Mouse (Mus musculus) 3134 (cell line): Measurements from ENCODE around the gene Actrt3.

ENCODE experiments used
- DNase-seq: peaks from one replicate; pipeline ENCODE4 v3.0.0-alpha.2; 2011; ENCODE audit warnings: low spot score; ENCODE audit not compliant: insufficient read length; ENCODE audit errors: extremely low read depth

The Actrt3 gene

GRCm38 (mm10) chr3:30599711-30600545 lies at the start of gene Actrt3:
TSS of gene Actrt3 (minus strand) at chr3:30599939.
- DNase-seq: peak; percentile 39

DNA sequence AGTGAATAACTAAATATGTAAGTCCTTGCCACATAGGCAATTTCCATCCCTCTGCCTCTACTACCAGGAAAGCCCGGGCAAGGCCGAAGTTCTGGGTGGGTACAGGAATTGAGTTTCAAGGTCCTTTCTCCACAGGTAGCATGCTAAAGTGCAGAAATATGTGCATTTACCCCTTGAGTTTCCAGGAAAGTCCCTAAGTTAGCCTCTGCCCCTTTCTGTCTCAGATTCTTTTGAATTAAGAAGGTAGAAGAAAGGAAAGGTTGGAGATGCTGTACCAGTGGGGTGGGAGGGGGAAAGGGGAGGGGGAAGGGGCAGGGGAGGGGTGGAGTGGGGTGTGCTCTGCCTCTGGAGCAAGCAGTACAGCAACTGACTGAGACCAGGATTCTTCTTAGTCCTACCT lies 48.7 kb upstream of the Actrt3 start:
- no peak for DNase-seq

- no peak for DNase-seq
These were observed 47.8 kb upstream of the Actrt3 start, which contains the start of gene Lrrc34 for GRCm38 (mm10) chr3:30647440-30648090. TSS of gene Lrrc34 (minus strand) at chr3:30647869.

DNA sequence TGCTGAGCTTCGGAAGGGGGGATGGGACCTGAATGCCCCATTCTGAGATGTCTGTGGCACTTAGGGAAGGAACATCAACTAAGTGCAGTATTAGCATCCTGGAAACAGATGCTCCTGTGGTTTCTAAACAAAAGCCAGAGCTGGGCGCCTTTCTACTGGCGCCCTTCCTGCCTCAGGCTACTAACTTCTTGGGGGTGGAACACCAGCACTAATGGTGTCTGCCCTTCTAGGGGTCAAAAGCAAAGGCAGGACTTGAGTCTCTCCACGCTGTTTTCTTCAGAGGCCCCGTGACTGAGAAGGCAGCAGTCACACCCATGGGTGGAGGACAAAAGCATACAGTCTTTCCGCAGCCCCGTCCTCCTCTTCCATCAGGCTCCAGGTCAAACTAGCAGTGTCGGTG lies 47.0 kb upstream of the Actrt3 start:
- no peak for DNase-seq

- DNase-seq: no peak
These were observed 44.5 kb upstream of the Actrt3 start, which contains the start of gene Lrriq4 for GRCm38 (mm10) chr3:30644207-30644606. TSS of gene Lrriq4 (plus strand) at chr3:30644507.

DNA sequence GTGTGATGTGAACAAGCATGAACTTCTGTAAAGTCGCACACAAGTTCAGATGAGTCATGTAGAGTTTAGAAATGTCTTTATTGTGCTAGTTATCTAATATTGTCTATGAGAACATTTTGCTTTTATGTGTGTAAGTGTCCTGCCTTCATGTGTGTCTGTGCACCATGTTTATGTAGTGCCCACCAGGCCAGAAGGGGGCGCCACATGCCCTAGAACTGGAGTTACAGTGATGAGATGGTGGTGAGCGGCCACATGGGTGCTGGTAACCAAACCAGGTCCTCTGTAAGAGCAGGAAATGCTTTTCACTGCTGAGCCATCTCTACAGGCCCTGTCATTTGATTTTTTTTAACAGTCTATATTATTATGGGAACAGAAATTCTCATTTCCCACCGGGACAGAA lies 35.9 kb upstream of the Actrt3 start:
- no peak for DNase-seq

GRCm38 (mm10) chr3:30633681-30634080 lies 33.9 kb upstream of the Actrt3 start:
- DNase-seq: no peak

- DNase-seq: no peak
These were observed 20.4 kb upstream of the Actrt3 start for GRCm38 (mm10) chr3:30620132-30620531.

- no peak for DNase-seq
These were observed 11.2 kb upstream of the Actrt3 start for GRCm38 (mm10) chr3:30610930-30611329.

DNA sequence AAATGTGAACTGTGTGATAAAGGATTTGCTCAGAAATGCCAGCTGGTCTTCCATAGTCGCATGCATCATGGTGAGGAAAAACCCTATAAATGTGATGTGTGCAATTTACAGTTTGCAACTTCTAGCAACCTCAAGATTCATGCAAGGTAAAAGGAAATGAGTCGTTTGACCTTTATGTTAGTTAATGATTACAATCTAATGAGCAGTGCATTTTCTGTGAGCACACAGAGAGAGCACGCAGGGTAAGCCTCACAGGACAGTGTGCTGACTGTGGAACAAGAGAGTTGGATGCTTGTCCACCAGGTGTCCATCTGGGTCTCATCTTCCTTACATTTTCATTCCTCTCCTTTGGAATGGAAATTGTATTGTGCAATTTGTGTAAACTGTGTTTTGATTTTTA lies 9.3 kb upstream of the Actrt3 start:
- no peak for DNase-seq

DNA sequence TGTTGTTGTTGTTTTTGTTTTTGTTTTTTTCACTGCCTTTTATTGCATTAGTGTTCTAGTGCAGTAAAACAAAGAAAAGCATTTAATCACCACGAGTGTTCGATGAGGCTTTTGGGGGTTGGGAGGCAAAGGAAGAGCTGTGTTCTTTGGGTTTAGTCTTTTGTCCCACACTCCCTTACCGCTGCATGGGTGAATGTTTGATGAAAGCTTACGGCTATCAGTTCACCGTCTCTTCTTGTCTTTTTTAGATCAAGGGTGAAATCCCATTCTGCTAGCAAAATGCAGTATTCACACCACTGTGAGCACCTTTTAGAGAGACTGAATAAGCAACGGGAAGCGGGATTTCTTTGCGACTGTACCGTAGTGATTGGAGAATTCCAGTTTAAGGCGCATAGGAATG lies 3.5 kb upstream of the Actrt3 start:
- no peak for DNase-seq

- peak; percentile 92 for DNase-seq
These were observed 3.0 kb upstream of the Actrt3 start for GRCm38 (mm10) chr3:30602740-30603098.

GRCm38 (mm10) chr3:30602065-30602739 lies 2.5 kb upstream of the Actrt3 start, which contains the start of gene Mynn:
TSS of gene Mynn (plus strand) at chr3:30602065.
- peak; percentile 97 for DNase-seq

GRCm38 (mm10) chr3:30601610-30602064 lies 1.9 kb upstream of the Actrt3 start:
- no peak for DNase-seq

- peak; percentile 73 for DNase-seq
These were observed 1.4 kb upstream of the Actrt3 start for GRCm38 (mm10) chr3:30601175-30601574.

DNA sequence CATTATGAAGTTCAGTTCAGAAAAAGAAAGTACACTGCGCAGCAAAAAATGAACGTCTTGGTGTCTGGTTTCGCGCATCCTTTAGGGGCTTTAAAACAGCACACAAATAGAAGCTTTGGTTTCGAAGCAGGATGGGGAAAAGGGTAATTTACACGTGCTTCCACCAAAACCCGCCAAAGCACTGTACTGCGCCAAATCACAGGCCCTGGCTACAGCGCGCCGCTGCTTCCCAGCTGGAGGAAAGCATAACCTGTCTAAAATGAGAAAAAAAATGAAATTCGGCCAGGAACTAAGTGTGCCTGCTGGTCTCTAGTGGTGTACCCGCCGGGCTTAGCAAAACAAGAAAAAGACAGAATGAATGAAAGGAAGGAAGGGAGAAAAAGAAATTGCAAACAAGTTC lies 978 bp upstream of the Actrt3 start:
- peak; percentile 61 for DNase-seq

DNA sequence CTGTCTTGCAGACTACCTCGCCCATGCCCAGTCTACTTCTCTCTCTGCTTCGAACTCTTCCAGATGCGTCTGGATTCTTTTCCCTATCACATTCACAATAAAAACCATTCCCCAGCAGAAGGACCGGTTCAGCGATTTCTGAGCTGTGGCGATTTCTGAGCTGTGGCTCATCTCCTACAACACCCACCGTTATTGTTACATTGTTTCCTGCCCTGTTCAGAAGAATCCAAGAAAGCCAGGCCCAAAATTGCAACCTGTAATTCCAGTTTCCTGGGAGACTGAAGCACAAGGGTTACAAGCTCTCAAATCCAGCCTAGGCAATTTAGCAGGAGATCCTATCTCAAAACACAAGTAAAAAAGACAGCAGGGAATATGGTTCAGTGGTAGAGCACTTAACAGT lies 2.5 kb downstream of the Actrt3 start:
- DNase-seq: no peak

DNA sequence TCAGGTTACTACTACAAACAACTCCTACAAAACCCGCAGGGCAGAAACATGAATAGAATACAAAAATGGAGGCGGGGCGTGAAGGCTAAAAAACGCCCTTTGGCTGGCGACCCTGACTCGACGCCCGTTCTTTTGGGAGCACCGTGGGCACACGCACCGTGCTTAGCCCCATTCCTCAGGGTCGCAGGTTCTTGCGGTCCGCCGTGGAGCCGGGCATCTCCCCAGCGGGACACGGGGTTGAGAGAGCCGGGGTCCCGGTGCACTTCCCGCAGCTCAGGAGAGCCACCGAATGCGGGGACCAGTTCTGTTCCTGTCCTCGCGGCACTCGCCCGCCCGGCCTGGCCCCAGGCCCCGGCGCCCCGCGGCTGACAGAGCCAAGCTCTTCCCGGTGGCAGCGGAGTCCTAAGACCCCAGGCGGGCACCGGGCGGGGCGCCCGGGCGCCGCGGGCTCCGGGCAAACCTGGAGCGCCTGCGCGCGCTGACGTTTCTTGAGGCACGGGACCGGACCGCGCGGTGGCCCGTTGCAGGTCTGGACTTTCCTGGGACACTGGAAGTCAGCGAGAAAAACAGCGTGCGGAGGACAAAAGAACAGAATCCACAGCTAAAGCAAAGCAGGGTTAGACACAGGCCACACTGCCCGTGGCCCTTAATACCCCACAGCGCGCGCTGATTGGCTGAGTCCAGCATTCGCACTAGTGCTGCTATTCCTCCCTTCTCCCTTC lies 4.5 kb downstream of the Actrt3 start:
- DNase-seq: peak; percentile 19

DNA sequence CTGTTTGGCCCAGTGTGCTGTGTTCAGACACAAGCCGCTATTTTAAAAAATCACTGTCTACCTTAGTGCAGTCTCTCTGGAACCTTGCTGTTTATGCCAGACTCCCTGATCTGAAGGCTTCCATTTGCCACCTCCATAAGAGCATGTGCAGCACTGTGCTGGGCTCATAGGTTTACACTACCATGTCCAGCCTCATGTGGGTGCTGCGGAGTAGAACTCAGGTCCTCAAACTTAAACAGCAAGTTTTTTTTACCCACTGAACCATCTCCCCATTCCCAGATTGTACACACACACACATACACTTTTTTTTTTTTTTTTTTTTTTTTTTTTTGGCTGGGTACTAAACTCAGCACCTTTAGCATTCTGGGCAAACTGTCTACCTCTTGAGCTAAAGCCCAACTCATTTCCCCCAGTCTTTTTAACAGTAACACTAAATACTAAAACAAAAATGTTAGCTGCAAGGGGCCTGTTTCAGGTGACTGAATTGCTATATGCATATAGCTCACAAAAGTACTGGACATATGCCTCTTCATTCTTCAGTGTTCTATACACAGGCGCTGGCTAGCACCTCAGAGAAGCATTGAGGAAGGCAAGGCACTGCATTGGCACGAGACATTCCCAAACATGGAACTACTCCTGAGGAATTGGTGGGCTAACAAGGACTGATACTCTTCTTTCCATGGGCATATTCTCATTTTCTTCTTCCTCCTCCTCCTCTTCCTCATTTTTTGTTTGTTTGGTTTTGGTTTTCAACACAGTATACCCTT lies 5.8 kb downstream of the Actrt3 start:
- DNase-seq: peak; percentile 32

DNA sequence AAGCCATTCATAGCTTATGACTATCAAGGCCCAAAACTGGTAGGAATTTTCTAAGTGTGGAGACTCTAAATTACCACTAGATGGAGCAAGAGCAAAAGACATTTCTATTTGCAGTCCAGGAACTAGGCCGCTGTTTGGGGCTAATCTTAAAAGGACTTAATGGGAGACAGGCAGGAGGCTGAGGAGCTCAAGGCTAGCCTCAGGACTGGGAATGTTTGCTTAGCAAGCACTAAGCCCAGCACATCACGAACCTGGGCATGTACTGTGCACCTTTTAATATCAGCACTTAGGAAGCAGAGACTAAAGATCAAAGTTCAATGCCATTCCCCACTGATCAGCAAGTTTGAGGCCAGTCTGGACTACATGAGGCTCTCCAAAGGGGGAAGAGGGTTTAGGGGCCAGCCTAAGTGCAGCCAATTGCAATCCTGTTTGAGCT lies 7.3 kb downstream of the Actrt3 start:
- DNase-seq: peak; percentile 53
